Mouse (Mus musculus) testis, adult 2 months (tissue): ENCODE data around the gene Olfr646.

Source experiments
- CTCF ChIP-seq: fragments of 200-500 bp; IDR thresholded peaks from 2 replicates; pipeline ENCODE4 v1.5.1; 2012; ENCODE audit warnings: low read depth, mild to moderate bottlenecking, inconsistent platforms, low read length, moderate library complexity; ENCODE audit not compliant: control insufficient read depth, insufficient read depth, insufficient replicate concordance
- POLR2A ChIP-seq: fragments of 200-500 bp; IDR thresholded peaks from 2 replicates; pipeline ENCODE4 v1.6.1; 2012; ENCODE audit warnings: low read depth, mild to moderate bottlenecking, inconsistent platforms, low read length, moderate library complexity; ENCODE audit not compliant: control insufficient read depth

DNA sequence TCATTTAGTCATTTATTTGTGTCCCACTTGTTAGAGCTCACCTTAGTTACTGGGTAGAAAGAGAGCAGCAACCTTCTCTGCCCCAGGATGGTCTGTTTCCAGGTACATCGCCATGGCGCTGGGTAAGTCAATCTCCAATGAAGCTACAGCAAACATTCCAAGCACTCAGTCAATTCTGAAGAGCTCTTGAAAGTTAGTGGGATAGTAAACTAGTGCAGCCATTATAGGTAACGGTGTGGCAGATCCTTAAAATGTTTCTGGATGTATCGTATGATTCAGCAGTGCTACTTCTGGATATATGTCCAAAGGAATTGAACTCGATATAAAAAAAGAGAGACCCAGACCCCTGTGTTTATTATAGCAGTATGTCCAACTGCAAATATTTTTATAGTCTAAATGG is 32.6 kb downstream of the Olfr646 start, which contains the start of gene Olfr643:
- no peak for TF ChIP-seq POLR2A
- no peak for TF ChIP-seq CTCF
